In the genomic region with DNA sequence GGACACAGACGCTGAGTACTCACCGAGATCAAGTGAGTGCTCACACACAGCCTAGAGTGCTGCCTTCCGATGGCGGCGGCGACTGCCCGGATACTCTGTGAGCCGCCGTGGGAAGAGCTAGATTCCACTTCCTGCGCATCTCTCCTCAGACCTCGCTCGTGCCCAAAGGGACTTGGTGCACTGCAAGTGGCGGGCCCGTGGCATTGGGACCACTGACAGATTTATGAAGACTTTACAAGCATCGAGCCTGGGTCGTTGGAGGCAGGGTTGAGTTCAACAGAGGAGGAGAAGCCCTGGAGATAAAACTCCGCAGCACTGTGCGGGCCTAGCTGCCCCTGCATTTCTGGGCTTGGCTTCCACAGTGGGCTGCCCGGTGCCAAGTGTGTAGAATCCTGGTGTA, we compare ENCODE assay signal across 15 mouse cellular contexts. TPM values are rescaled to one million over a fixed set of nuclear protein-coding genes. Genes with fewer than 3 reads are reported as not detected.
A peak's percentile ranks its signal among the peaks of the same experiment; 100 is the strongest.
DNase-seq lines count a peak whose midpoint lies in the region; ATAC-seq lines count a peak whose summit lies in the region.
"Had no signal": no experiment of that assay in that cellular context is flagged by ENCODE, and none has a peak within 500 bp of the region (broad histone marks: within the 10 kb centered on the region; RNA-seq: fewer than 3 reads in every experiment).

No protein-coding gene starts in this region.

- ATAC-seq in heart, embryonic 11.5 days (replicated peaks; ENCODE audit: insufficient number of reproducible peaks, low FRiP score, low TSS enrichment) = no peak
- ATAC-seq in liver, embryonic 11.5 days (replicated peaks; ENCODE audit: low FRiP score) = no peak
- ATAC-seq in liver, embryonic 12.5 days = no peak
- no peak for ATAC-seq in inflammation-experienced regulatory T-cells, adult 6 months
- ATAC-seq: liver, postnatal 0 days had no signal

- H3K36me3 ChIP-seq in heart, embryonic 11.5 days (ENCODE audit: control insufficient read depth, insufficient read depth, low read length) = no peaks in the 10 kb centered on the region
- H3K36me3 ChIP-seq in liver, embryonic 11.5 days (ENCODE audit: control insufficient read depth, insufficient read depth, low read length) = no peaks in the 10 kb centered on the region
- H3K36me3 ChIP-seq in liver, embryonic 12.5 days = no peaks in the 10 kb centered on the region
- no peaks in the 10 kb centered on the region for H3K36me3 ChIP-seq in limb, embryonic 10.5 days
- H3K36me3 ChIP-seq: midbrain, embryonic 12.5 days had no signal

- no peak for DNase-seq in heart, postnatal 14 days
- DNase-seq in liver, embryonic 11.5 days (ENCODE audit: low spot score) = peak; percentile 39
- peak; percentile 66 for DNase-seq in ES-CJ7 (ENCODE audit: low read depth, low spot score)
- peak; percentile 68 for DNase-seq in limb, embryonic 10.5 days (ENCODE audit: low spot score)
- DNase-seq in adrenal gland, postnatal 10 days = no peak
- DNase-seq: adrenal gland, adult 2 months; liver, postnatal 0 days; thymus, postnatal 14 days had no signal

- WGBS in heart, embryonic 11.5 days (ENCODE audit: insufficient replicate concordance) = 1% methylated on average over 19 of the region's 19 CpGs
- 2% methylated on average over 19 of the region's 19 CpGs for WGBS in liver, embryonic 11.5 days
- 3% methylated on average over 19 of the region's 19 CpGs for WGBS in liver, embryonic 12.5 days (ENCODE audit: insufficient replicate concordance)
- 1% methylated on average over 19 of the region's 19 CpGs for WGBS in limb, embryonic 10.5 days

- no peak overlapping the region for H3K27ac ChIP-seq in heart, embryonic 11.5 days (ENCODE audit: low read depth, low read length)
- H3K27ac ChIP-seq in liver, embryonic 11.5 days (ENCODE audit: low read depth, low read length) = no peak overlapping the region
- H3K27ac ChIP-seq in liver, embryonic 12.5 days = no peak overlapping the region
- no peak overlapping the region for H3K27ac ChIP-seq in limb, embryonic 10.5 days
- H3K27ac ChIP-seq: midbrain, embryonic 12.5 days had no signal

- peak overlapping the region; percentile 22 for H3K4me3 ChIP-seq in heart, embryonic 11.5 days (ENCODE audit: low read depth, low read length)
- H3K4me3 ChIP-seq in liver, embryonic 11.5 days (ENCODE audit: low read depth, low read length) = no peak overlapping the region
- no peak overlapping the region for H3K4me3 ChIP-seq in liver, embryonic 12.5 days
- peak overlapping the region; percentile 24; the same call in 1 of the 2 replicates for H3K4me3 ChIP-seq in limb, embryonic 10.5 days
- H3K4me3 ChIP-seq: midbrain, embryonic 12.5 days had no signal

- H3K4me2 ChIP-seq in heart, embryonic 11.5 days = peak overlapping the region; percentile 46
- H3K4me2 ChIP-seq in liver, embryonic 11.5 days = no peak overlapping the region
- no peak overlapping the region for H3K4me2 ChIP-seq in liver, embryonic 12.5 days
- H3K4me2 ChIP-seq: midbrain, embryonic 12.5 days had no signal

- peaks cover 99% of the 10 kb centered on the region for H3K27me3 ChIP-seq in heart, embryonic 11.5 days (ENCODE audit: control insufficient read depth, insufficient read depth, low read length)
- H3K27me3 ChIP-seq in liver, embryonic 11.5 days (replicated peaks; ENCODE audit: control insufficient read depth, insufficient read depth, low read length) = peaks cover 100% of the 10 kb centered on the region
- H3K27me3 ChIP-seq in liver, embryonic 12.5 days (replicated peaks) = peaks cover 100% of the 10 kb centered on the region
- H3K27me3 ChIP-seq in limb, embryonic 10.5 days (ENCODE audit: low read depth, poor library complexity, severe bottlenecking) = peaks cover 100% of the 10 kb centered on the region

- no peaks in the 10 kb centered on the region for H3K9me3 ChIP-seq in heart, embryonic 11.5 days (replicated peaks; ENCODE audit: control insufficient read depth, low read length)
- H3K9me3 ChIP-seq in liver, embryonic 11.5 days (ENCODE audit: control insufficient read depth, low read length) = no peaks in the 10 kb centered on the region
- no peaks in the 10 kb centered on the region for H3K9me3 ChIP-seq in liver, embryonic 12.5 days (replicated peaks)
- no peaks in the 10 kb centered on the region for H3K9me3 ChIP-seq in limb, embryonic 10.5 days (replicated peaks)
- H3K9me3 ChIP-seq: midbrain, embryonic 12.5 days had no signal

- no peak overlapping the region for H3K9ac ChIP-seq in heart, embryonic 11.5 days (ENCODE audit: low read depth, low read length)
- H3K9ac ChIP-seq in liver, embryonic 11.5 days (ENCODE audit: low read depth, low read length) = no peak overlapping the region
- no peak overlapping the region for H3K9ac ChIP-seq in liver, embryonic 12.5 days
- H3K9ac ChIP-seq: liver, postnatal 0 days; midbrain, embryonic 12.5 days had no signal

- H3K4me1 ChIP-seq in heart, embryonic 11.5 days (ENCODE audit: control insufficient read depth, insufficient read depth, low read length) = peaks cover 20% of the 10 kb centered on the region
- no peaks in the 10 kb centered on the region; the same call in none of the 2 replicates for H3K4me1 ChIP-seq in liver, embryonic 11.5 days (replicated peaks; ENCODE audit: control insufficient read depth, insufficient read depth, low read length)
- peaks cover 23% of the 10 kb centered on the region for H3K4me1 ChIP-seq in liver, embryonic 12.5 days
- peaks cover 63% of the 10 kb centered on the region for H3K4me1 ChIP-seq in limb, embryonic 10.5 days

- intact Hi-C loops in heart, postnatal 14 days (cut with DNase I) = no loop called here

RNA-seq across cellular contexts. Expression of a gene that starts 1.0 kb away (rescaled TPM):
- polyA plus RNA-seq in heart, embryonic 11.5 days (2014; fragmentation: Nextera tagmentation; extraction: Ambion mirVana) = 0.08 and 0.50 TPM in 2 replicates
- total RNA-seq in heart, postnatal 14 days (2021) = under 1 TPM; 0.22 to 0.24 TPM
- 0.60 and 0.61 TPM in 2 replicates for polyA plus RNA-seq in liver, embryonic 11.5 days (2014; fragmentation: Nextera tagmentation; extraction: Ambion mirVana)
- polyA plus RNA-seq in liver, embryonic 12.5 days (2016; fragmentation: Nextera tagmentation; extraction: Ambion mirVana) = 0.26 and 0.32 TPM in 2 replicates
- 0.50 and 2.2 TPM in 2 replicates for polyA plus RNA-seq in limb, embryonic 10.5 days (2016; fragmentation: Nextera tagmentation; extraction: Ambion mirVana)
- under 1 TPM in 1 of 3 experiments, not detected in 2; 0.25 TPM for polyA plus RNA-seq in inflammation-experienced regulatory T-cells, adult 6 months (2017; shearing (Covaris generic))
- not detected for total RNA-seq in adrenal gland, postnatal 10 days (2021)
- total RNA-seq: adrenal gland, adult 2 months; layer of hippocampus, postnatal 25 days had no signal
- polyA plus RNA-seq: adrenal gland, adult 2 months; frontal cortex, adult 2 months; spleen, adult 2 months had no signal

Comparison
In these comparisons a context has a peak if more than half of its experiments do, and no peak if none do; other contexts are left out.
1. H3K4me3 ChIP-seq: peak in heart, embryonic 11.5 days (single experiment) and limb, embryonic 10.5 days (single experiment); none in liver, embryonic 11.5 days (single experiment) and liver, embryonic 12.5 days (single experiment).
2. DNase-seq: peak in liver, embryonic 11.5 days (single experiment), ES-CJ7 (single experiment) and limb, embryonic 10.5 days (single experiment); none in heart, postnatal 14 days (0 of 2) and adrenal gland, postnatal 10 days (single experiment).